In the genomic region with DNA sequence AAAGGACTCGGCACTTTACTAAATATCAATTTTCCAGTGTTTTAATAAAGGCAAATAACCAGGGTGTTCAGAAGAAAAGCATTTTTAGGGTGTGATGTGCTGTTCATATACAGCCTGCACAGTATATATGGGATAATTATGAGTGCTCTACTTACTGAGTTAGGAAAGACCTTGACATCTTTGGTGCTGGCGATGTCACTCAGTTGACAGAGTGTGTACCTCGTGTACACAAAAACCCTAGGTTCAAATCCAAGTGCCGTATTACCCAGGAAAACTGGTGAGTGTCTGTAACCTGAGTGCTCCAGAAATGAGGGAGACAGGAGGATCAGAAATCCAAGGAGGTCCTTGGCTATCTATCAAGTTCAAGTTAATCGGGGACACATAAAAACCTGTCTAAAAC, we compare ENCODE assay signal across 9 mouse cellular contexts.
A peak's percentile ranks its signal among the peaks of the same experiment; 100 is the strongest.
DNase-seq lines count a peak whose midpoint lies in the region; ATAC-seq and TF ChIP-seq lines count a peak whose summit lies in the region.
"Had no signal": no experiment of that assay in that cellular context is flagged by ENCODE, and none has a peak within 500 bp of the region (broad histone marks: within the 10 kb centered on the region; RNA-seq: fewer than 3 reads in every experiment).

No protein-coding gene starts in this region.

- H3K9me3 ChIP-seq in lung, postnatal 0 days (ENCODE audit: low read length) = no peaks in the 10 kb centered on the region
- H3K9me3 ChIP-seq in forebrain, postnatal 0 days (ENCODE audit: low read length) = no peaks in the 10 kb centered on the region
- no peaks in the 10 kb centered on the region for H3K9me3 ChIP-seq in limb, embryonic 15.5 days
- H3K9me3 ChIP-seq in stomach, embryonic 15.5 days = no peaks in the 10 kb centered on the region

- no peak overlapping the region for H3K9ac ChIP-seq in lung, postnatal 0 days (replicated peaks; ENCODE audit: low read depth)
- H3K9ac ChIP-seq in forebrain, postnatal 0 days = no peak overlapping the region
- H3K9ac ChIP-seq in limb, embryonic 15.5 days = no peak overlapping the region
- no peak overlapping the region for H3K9ac ChIP-seq in stomach, embryonic 15.5 days

- H3K27me3 ChIP-seq in lung, postnatal 0 days (replicated peaks; ENCODE audit: insufficient read depth, low read length) = no peaks in the 10 kb centered on the region
- no peaks in the 10 kb centered on the region for H3K27me3 ChIP-seq in forebrain, postnatal 0 days (ENCODE audit: insufficient read depth, low read length)
- H3K27me3 ChIP-seq in limb, embryonic 15.5 days = no peaks in the 10 kb centered on the region
- H3K27me3 ChIP-seq in stomach, embryonic 15.5 days (replicated peaks) = no peaks in the 10 kb centered on the region
- H3K27me3 ChIP-seq: Patski had no signal

- DNase-seq in lung, postnatal 0 days (ENCODE audit: low spot score) = no peak
- no peak for DNase-seq in lung, postnatal 36 days
- no peak for DNase-seq in forebrain, postnatal 0 days
- DNase-seq in adrenal gland, adult 8-10 months = no peak
- DNase-seq: gastrocnemius, postnatal 14 days had no signal

- ATAC-seq in lung, postnatal 0 days = peak; percentile 38; the same call in 1 of the 2 replicates
- no peak for ATAC-seq in forebrain, postnatal 0 days
- no peak for ATAC-seq in limb, embryonic 15.5 days (ENCODE audit: insufficient number of reproducible peaks, low FRiP score, low TSS enrichment, low read depth)
- no peak for ATAC-seq in stomach, embryonic 15.5 days (ENCODE audit: insufficient read depth, low FRiP score, low read depth)
- ATAC-seq in activated CD4-positive, CD25-positive, alpha-beta regulatory T cell, adult 4 months = no peak
- ATAC-seq: Patski had no signal

- no peaks in the 10 kb centered on the region for H3K36me3 ChIP-seq in lung, postnatal 0 days (ENCODE audit: insufficient read depth, low read length)
- H3K36me3 ChIP-seq in forebrain, postnatal 0 days (ENCODE audit: insufficient read depth) = no peaks in the 10 kb centered on the region
- H3K36me3 ChIP-seq in limb, embryonic 15.5 days = no peaks in the 10 kb centered on the region
- no peaks in the 10 kb centered on the region for H3K36me3 ChIP-seq in stomach, embryonic 15.5 days

- H3K4me3 ChIP-seq in lung, postnatal 0 days (ENCODE audit: low read depth, low read length) = no peak overlapping the region
- H3K4me3 ChIP-seq in forebrain, postnatal 0 days (ENCODE audit: low read depth, low read length) = peak overlapping the region; percentile 26; the same call in 1 of the 2 replicates
- H3K4me3 ChIP-seq in limb, embryonic 15.5 days = peak overlapping the region; percentile 19
- peak overlapping the region; percentile 21 for H3K4me3 ChIP-seq in stomach, embryonic 15.5 days (replicated peaks)

- H3K27ac ChIP-seq in lung, postnatal 0 days (ENCODE audit: low read length) = no peak overlapping the region
- H3K27ac ChIP-seq in forebrain, postnatal 0 days (ENCODE audit: low read depth, low read length) = no peak overlapping the region
- H3K27ac ChIP-seq in limb, embryonic 15.5 days = no peak overlapping the region
- no peak overlapping the region for H3K27ac ChIP-seq in stomach, embryonic 15.5 days

- 74% methylated on average over 5 of the region's 5 CpGs for WGBS in lung, postnatal 0 days
- WGBS in forebrain, postnatal 0 days = 77% methylated on average over 5 of the region's 5 CpGs
- 80% methylated on average over 5 of the region's 5 CpGs for WGBS in limb, embryonic 15.5 days
- WGBS in stomach, embryonic 15.5 days = 74% methylated on average over 5 of the region's 5 CpGs

- H3K4me1 ChIP-seq in lung, postnatal 0 days (ENCODE audit: insufficient read depth, low read depth, low read length) = no peaks in the 10 kb centered on the region
- no peaks in the 10 kb centered on the region for H3K4me1 ChIP-seq in forebrain, postnatal 0 days (ENCODE audit: insufficient read depth)
- H3K4me1 ChIP-seq in limb, embryonic 15.5 days = no peaks in the 10 kb centered on the region
- no peaks in the 10 kb centered on the region for H3K4me1 ChIP-seq in stomach, embryonic 15.5 days

- TF ChIP-seq EP300 in lung, postnatal 0 days (IDR thresholded peaks at IDR 0.05) = no peak

- H3K4me2 ChIP-seq in lung, postnatal 0 days (replicated peaks; ENCODE audit: low read depth, low read length) = peak overlapping the region; percentile 17; the same call in 1 of the 2 replicates
- peak overlapping the region; percentile 27 for H3K4me2 ChIP-seq in forebrain, postnatal 0 days (ENCODE audit: low read depth)
- H3K4me2 ChIP-seq in limb, embryonic 15.5 days = no peak overlapping the region
- H3K4me2 ChIP-seq in stomach, embryonic 15.5 days = peak overlapping the region; percentile 27

- TF ChIP-seq CTCF in lung, postnatal 0 days (IDR thresholded peaks at IDR 0.05) = no peak
- TF ChIP-seq CTCF in forebrain, postnatal 0 days (IDR thresholded peaks at IDR 0.05; ENCODE audit: low read depth) = no peak
